Mouse (Mus musculus): ENCODE measurements around the gene Dscaml1. TPM values are rescaled to one million over a fixed set of nuclear protein-coding genes. Genes with fewer than 3 reads are reported as not detected.
A peak's percentile ranks its signal among the peaks of the same experiment; 100 is the strongest.

Gene Dscaml1
- total RNA-seq, 2 experiments from 2014 or later: 0.32 to 0.36 TPM

GRCm38 (mm10) chr9:45411111-45411510 lies 15.3 kb upstream of the Dscaml1 start:
- no peak for DNase-seq (ENCODE audit: low spot score in 2 of 2)

GRCm38 (mm10) chr9:45411803-45412202 lies 14.6 kb upstream of the Dscaml1 start:
- no peak for DNase-seq (ENCODE audit: low spot score in 2 of 2)

GRCm38 (mm10) chr9:45412287-45412686 lies 14.1 kb upstream of the Dscaml1 start:
- peak; percentile 82 to 89 for DNase-seq (ENCODE audit: low spot score in 2 of 2)

- DNase-seq (ENCODE audit: low spot score in 2 of 2): no peak
Measured at GRCm38 (mm10) chr9:45412700-45413477, 13.5 kb upstream of the Dscaml1 start.

- DNase-seq (ENCODE audit: low spot score in 2 of 2): peak in 1 of 2 experiments; percentile 48
Measured at GRCm38 (mm10) chr9:45413478-45414140, 12.8 kb upstream of the Dscaml1 start.

GRCm38 (mm10) chr9:45415912-45416311 lies 10.5 kb upstream of the Dscaml1 start:
- DNase-seq (ENCODE audit: low spot score in 2 of 2): peak in 1 of 2 experiments; percentile 43

- DNase-seq (ENCODE audit: low spot score in 2 of 2): no peak
Measured at GRCm38 (mm10) chr9:45417245-45417644, 9.2 kb upstream of the Dscaml1 start.

GRCm38 (mm10) chr9:45418252-45418651 lies 8.2 kb upstream of the Dscaml1 start:
- no peak for DNase-seq (ENCODE audit: low spot score in 2 of 2)

- no peak for DNase-seq (ENCODE audit: low spot score in 2 of 2)
Measured at GRCm38 (mm10) chr9:45421209-45421608, 5.2 kb upstream of the Dscaml1 start.

- DNase-seq (ENCODE audit: low spot score in 2 of 2): no peak
Measured at GRCm38 (mm10) chr9:45422761-45423298, 3.6 kb upstream of the Dscaml1 start.

GRCm38 (mm10) chr9:45429392-45429791 lies 3.0 kb downstream of the Dscaml1 start:
- no peak for DNase-seq (ENCODE audit: low spot score in 2 of 2)

- DNase-seq (ENCODE audit: low spot score in 2 of 2): no peak
Measured at GRCm38 (mm10) chr9:45429951-45430697, 3.7 kb downstream of the Dscaml1 start.

GRCm38 (mm10) chr9:45430698-45430959 lies 4.2 kb downstream of the Dscaml1 start:
- no peak for DNase-seq (ENCODE audit: low spot score in 2 of 2)

- DNase-seq (ENCODE audit: low spot score in 2 of 2): no peak
Measured at GRCm38 (mm10) chr9:45431150-45431549, 4.7 kb downstream of the Dscaml1 start.

GRCm38 (mm10) chr9:45432639-45433038 lies 6.2 kb downstream of the Dscaml1 start:
- no peak for DNase-seq (ENCODE audit: low spot score in 2 of 2)

GRCm38 (mm10) chr9:45433119-45433518 lies 6.7 kb downstream of the Dscaml1 start:
- no peak for DNase-seq (ENCODE audit: low spot score in 2 of 2)

GRCm38 (mm10) chr9:45434171-45434570 lies 7.7 kb downstream of the Dscaml1 start:
- no peak for DNase-seq (ENCODE audit: low spot score in 2 of 2)

- no peak for DNase-seq (ENCODE audit: low spot score in 2 of 2)
Measured at GRCm38 (mm10) chr9:45439025-45439424, 12.6 kb downstream of the Dscaml1 start.

- no peak for DNase-seq (ENCODE audit: low spot score in 2 of 2)
Measured at GRCm38 (mm10) chr9:45440083-45440784, 13.8 kb downstream of the Dscaml1 start.

- DNase-seq (ENCODE audit: low spot score in 2 of 2): no peak
Measured at GRCm38 (mm10) chr9:45444251-45444798, 17.9 kb downstream of the Dscaml1 start.

- no peak for DNase-seq (ENCODE audit: low spot score in 2 of 2)
Measured at GRCm38 (mm10) chr9:45449658-45450057, 23.2 kb downstream of the Dscaml1 start.

All from gastrocnemius, postnatal 4 days (tissue).